Mouse (Mus musculus) neural tube, embryonic 15.5 days (tissue): ENCODE data around the gene Fkbp2. TPM values are rescaled to one million over a fixed set of nuclear protein-coding genes. Genes with fewer than 3 reads are reported as not detected.

Source experiments
- ATAC-seq: fragments of 200-750 bp; cut with Nextera tagmentation; 2 replicates; pipeline ENCODE4 v1.8.0; 2017; ENCODE audit warnings: mild to moderate bottlenecking, moderate TSS enrichment, moderate library complexity; ENCODE audit not compliant: low FRiP score
- H3K27ac ChIP-seq: fragments of 300-500 bp; sonication (generic); replicated peaks from 2 replicates; pipeline ENCODE4 v1.5.1; 2015; ENCODE audit warnings: mild to moderate bottlenecking, inconsistent platforms
- H3K27me3 ChIP-seq: fragments of 300-500 bp; sonication (generic); replicated peaks from 2 replicates; pipeline ENCODE4 v1.6.1; 2015; ENCODE audit warnings: inconsistent platforms
- H3K36me3 ChIP-seq: fragments of 300-500 bp; sonication (generic); 2 replicates; pipeline ENCODE4 v1.6.1; 2015; ENCODE audit warnings: inconsistent platforms
- H3K4me1 ChIP-seq: fragments of 300-500 bp; sonication (generic); 2 replicates; pipeline ENCODE4 v1.6.1; 2015; ENCODE audit warnings: inconsistent platforms
- H3K4me2 ChIP-seq: fragments of 300-500 bp; sonication (generic); 2 replicates; pipeline ENCODE4 v1.6.1; 2015; ENCODE audit warnings: inconsistent platforms, mild to moderate bottlenecking, moderate library complexity
- H3K4me3 ChIP-seq: fragments of 300-500 bp; sonication (generic); replicated peaks from 2 replicates; pipeline ENCODE4 v1.5.1; 2015; ENCODE audit warnings: mild to moderate bottlenecking, inconsistent platforms
- H3K9ac ChIP-seq: fragments of 300-500 bp; sonication (generic); replicated peaks from 2 replicates; pipeline ENCODE4 v1.6.1; 2015; ENCODE audit warnings: mild to moderate bottlenecking, inconsistent platforms
- H3K9me3 ChIP-seq: fragments of 300-500 bp; sonication (generic); replicated peaks from 2 replicates; pipeline ENCODE4 v1.6.1; 2016; ENCODE audit warnings: inconsistent platforms
- WGBS: fragments of 180-500 bp; shearing (Covaris S2); methylation state at CpG from one replicate; pipeline ENCODE4 v1.1.7; 2015; ENCODE audit warnings: mixed read lengths; 5-methylcytosine and 5-hydroxymethylcytosine counted together
- polyA plus RNA-seq: library from polyadenylated mRNA; unstranded; fragments of >200 nt; fragmentation: Nextera tagmentation; extraction: Ambion mirVana; gene quantifications from 2 replicates; pipeline ENCODE4 v1.2.1, GENCODE M21; 2015

Gene Fkbp2
- polyA plus RNA-seq, 1 experiment from 2014 or later, result 190 TPM

GRCm38 (mm10) chr19:6968491-6969271 lies 11.6 kb downstream of the Fkbp2 start:
- peaks cover 12% of the 10 kb centered on the region for H3K27me3 ChIP-seq
- H3K36me3 ChIP-seq, result no peaks in the 10 kb centered on the region
- no peaks in the 10 kb centered on the region for H3K9me3 ChIP-seq
- peaks cover 27% of the 10 kb centered on the region for H3K4me1 ChIP-seq
- H3K27ac ChIP-seq, result no peak overlapping the region
- peak overlapping the region; percentile 45 for H3K4me3 ChIP-seq
- ATAC-seq, result no peak
- H3K4me2 ChIP-seq, result peak overlapping the region; percentile 57
- H3K9ac ChIP-seq, result peak overlapping the region; percentile 44; the same call in 1 of the 2 replicates
- WGBS, result 10% methylated on average over 15 of the region's 15 CpGs

- Histone ChIP-seq H3K9me3 (no peaks in the 10 kb centered on the region), H3K4me2 (no peak overlapping the region), H3K36me3 (peaks cover 16% of the 10 kb centered on the region; the same call in 1 of the 2 replicates), H3K27me3 (no peaks in the 10 kb centered on the region), H3K27ac (no peak overlapping the region), H3K4me3 (no peak overlapping the region), H3K4me1 (peaks cover 18% of the 10 kb centered on the region), H3K9ac (no peak overlapping the region)
- ATAC-seq, result no peak
- 86% methylated on average over 10 of the region's 10 CpGs for WGBS
Observed at GRCm38 (mm10) chr19:6956461-6956860, 23.8 kb downstream of the Fkbp2 start.

- Histone ChIP-seq H3K27ac (no peak overlapping the region), H3K4me3 (no peak overlapping the region), H3K36me3 (peaks cover 16% of the 10 kb centered on the region; the same call in 1 of the 2 replicates), H3K9me3 (no peaks in the 10 kb centered on the region), H3K4me1 (peaks cover 18% of the 10 kb centered on the region), H3K27me3 (no peaks in the 10 kb centered on the region), H3K9ac (no peak overlapping the region), H3K4me2 (no peak overlapping the region)
- WGBS, result 91% methylated on average over 7 of the region's 7 CpGs
- ATAC-seq, result no peak
Observed at GRCm38 (mm10) chr19:6955424-6955823, 24.9 kb downstream of the Fkbp2 start.

- Histone ChIP-seq H3K9ac (no peak overlapping the region), H3K36me3 (peaks cover 13% of the 10 kb centered on the region; the same call in 1 of the 2 replicates), H3K4me2 (no peak overlapping the region), H3K4me1 (peaks cover 32% of the 10 kb centered on the region), H3K27ac (no peak overlapping the region), H3K4me3 (no peak overlapping the region), H3K27me3 (no peaks in the 10 kb centered on the region), H3K9me3 (no peaks in the 10 kb centered on the region)
- ATAC-seq, result no peak
- 58% methylated on average over 9 of the region's 9 CpGs for whole genome bisulfite sequencing
Observed at GRCm38 (mm10) chr19:6954046-6954445, 26.3 kb downstream of the Fkbp2 start.

- peak overlapping the region; percentile 99 for H3K4me2 ChIP-seq
- H3K9me3 ChIP-seq, result no peaks in the 10 kb centered on the region
- H3K36me3 ChIP-seq, result peaks cover 11% of the 10 kb centered on the region; the same call in 1 of the 2 replicates
- H3K27me3 ChIP-seq, result no peaks in the 10 kb centered on the region
- H3K27ac ChIP-seq, result peak overlapping the region; percentile 90
- 42% methylated on average over 3 of the region's 3 CpGs for WGBS
- peak overlapping the region; percentile 56 for H3K4me3 ChIP-seq
- peaks cover 33% of the 10 kb centered on the region for H3K4me1 ChIP-seq
- no peak for ATAC-seq
- peak overlapping the region; percentile 58 for H3K9ac ChIP-seq
Observed at GRCm38 (mm10) chr19:6952712-6953037, 27.6 kb downstream of the Fkbp2 start.

- 4% methylated on average over 31 of the region's 31 CpGs for WGBS
- peak overlapping the region; percentile 58 for H3K9ac ChIP-seq
Observed at GRCm38 (mm10) chr19:6951994-6952711, 28.1 kb downstream of the Fkbp2 start.

GRCm38 (mm10) chr19:6951381-6951968 lies 28.8 kb downstream of the Fkbp2 start:
- Histone ChIP-seq H3K4me3 (peak overlapping the region; percentile 56), H3K4me2 (peak overlapping the region; percentile 99), H3K9me3 (no peaks in the 10 kb centered on the region), H3K36me3 (peaks cover 15% of the 10 kb centered on the region; the same call in 1 of the 2 replicates), H3K4me1 (peaks cover 33% of the 10 kb centered on the region), H3K27ac (peak overlapping the region; percentile 90), H3K27me3 (no peaks in the 10 kb centered on the region), H3K9ac (peak overlapping the region; percentile 58)
- WGBS, result under 1% methylated on average over 35 of the region's 35 CpGs
- ATAC-seq, result peak; percentile 88

More at GRCm38 (mm10) chr19:6951994-6952711, 28.1 kb downstream of the Fkbp2 start:
- no peaks in the 10 kb centered on the region for H3K9me3 ChIP-seq
- H3K4me1 ChIP-seq, result peaks cover 33% of the 10 kb centered on the region
- peak overlapping the region; percentile 56 for H3K4me3 ChIP-seq
- H3K27ac ChIP-seq, result peak overlapping the region; percentile 90
- H3K4me2 ChIP-seq, result peak overlapping the region; percentile 99
- peak; percentile 33 for ATAC-seq
- no peaks in the 10 kb centered on the region for H3K27me3 ChIP-seq
- H3K36me3 ChIP-seq, result peaks cover 11% of the 10 kb centered on the region; the same call in 1 of the 2 replicates

- peak; percentile 70 for ATAC-seq
- Histone ChIP-seq H3K9ac (peak overlapping the region; percentile 58), H3K27me3 (no peaks in the 10 kb centered on the region), H3K4me2 (peak overlapping the region; percentile 99), H3K36me3 (peaks cover 18% of the 10 kb centered on the region; the same call in 1 of the 2 replicates), H3K9me3 (no peaks in the 10 kb centered on the region), H3K27ac (peak overlapping the region; percentile 90), H3K4me3 (peak overlapping the region; percentile 56), H3K4me1 (peaks cover 33% of the 10 kb centered on the region)
- WGBS, result under 1% methylated on average over 28 of the region's 28 CpGs
Observed at GRCm38 (mm10) chr19:6950613-6951153, 29.6 kb downstream of the Fkbp2 start.

- Histone ChIP-seq H3K9ac (peak overlapping the region; percentile 58), H3K4me2 (peak overlapping the region; percentile 99), H3K4me1 (peaks cover 33% of the 10 kb centered on the region), H3K4me3 (peak overlapping the region; percentile 56), H3K27ac (peak overlapping the region; percentile 90), H3K36me3 (peaks cover 14% of the 10 kb centered on the region; the same call in 1 of the 2 replicates), H3K27me3 (no peaks in the 10 kb centered on the region), H3K9me3 (no peaks in the 10 kb centered on the region)
- 0 out of 2 replicates have a peak, but pooled peaks have one; percentile 0 for ATAC-seq
- WGBS, result 53% methylated on average over 5 of the region's 5 CpGs
Observed at GRCm38 (mm10) chr19:6949951-6950350, 30.4 kb downstream of the Fkbp2 start.

- H3K27ac ChIP-seq, result no peak overlapping the region
- no peaks in the 10 kb centered on the region for H3K9me3 ChIP-seq
- H3K4me2 ChIP-seq, result peak overlapping the region; percentile 99
- no peak for ATAC-seq
- H3K4me1 ChIP-seq, result peaks cover 33% of the 10 kb centered on the region
- 88% methylated on average over 5 of the region's 5 CpGs for WGBS
- H3K9ac ChIP-seq, result no peak overlapping the region
- peaks cover 11% of the 10 kb centered on the region; the same call in 1 of the 2 replicates for H3K36me3 ChIP-seq
- H3K4me3 ChIP-seq, result no peak overlapping the region
- H3K27me3 ChIP-seq, result no peaks in the 10 kb centered on the region
Observed at GRCm38 (mm10) chr19:6949532-6949931, 30.8 kb downstream of the Fkbp2 start.

GRCm38 (mm10) chr19:6948186-6948585 lies 32.1 kb downstream of the Fkbp2 start:
- 74% methylated on average over 4 of the region's 4 CpGs for WGBS
- H3K4me1 ChIP-seq, result peaks cover 38% of the 10 kb centered on the region
- no peak overlapping the region for H3K4me3 ChIP-seq
- ATAC-seq, result no peak
- H3K27ac ChIP-seq, result no peak overlapping the region
- H3K4me2 ChIP-seq, result no peak overlapping the region
- no peaks in the 10 kb centered on the region for H3K9me3 ChIP-seq
- H3K36me3 ChIP-seq, result peaks cover 11% of the 10 kb centered on the region; the same call in 1 of the 2 replicates
- no peaks in the 10 kb centered on the region for H3K27me3 ChIP-seq
- no peak overlapping the region for H3K9ac ChIP-seq
